Mouse (Mus musculus) midbrain, embryonic 12.5 days (tissue): ENCODE measurements at regions not wholly inside any gene's neighbourhood (a gene's known extent, or its start where the extent isn't known, plus 50 kb on each side); places are given as distances from the start of the nearest gene placed in this dataset.
"Not testable (repeated sequence)": the region's sequence is repeated elsewhere in the genome, so short reads cannot be mapped to it uniquely, and the experiment has no call there.

Experiments used
- ATAC-seq: fragments of 200-750 bp; cut with Nextera tagmentation; 2 replicates; pipeline ENCODE4 v1.8.0; 2017; ENCODE audit warnings: low read depth, moderate TSS enrichment, moderate library complexity; ENCODE audit not compliant: low FRiP score
- H3K27ac ChIP-seq: fragments of 300-500 bp; sonication (generic); replicated peaks from 2 replicates; pipeline ENCODE4 v1.5.1; 2016; ENCODE audit warnings: mild to moderate bottlenecking
- H3K27me3 ChIP-seq: fragments of 300-500 bp; sonication (generic); 2 replicates; pipeline ENCODE4 v1.6.1; 2016; ENCODE audit warnings: mild to moderate bottlenecking
- H3K36me3 ChIP-seq: fragments of 300-500 bp; sonication (generic); 2 replicates; pipeline ENCODE4 v1.6.1; 2016
- H3K4me1 ChIP-seq: fragments of 300-500 bp; sonication (generic); 2 replicates; pipeline ENCODE4 v1.6.1; 2016
- H3K4me2 ChIP-seq: fragments of 300-500 bp; sonication (generic); replicated peaks from 2 replicates; pipeline ENCODE4 v1.6.1; 2016; ENCODE audit warnings: mild to moderate bottlenecking, moderate library complexity
- H3K4me3 ChIP-seq: fragments of 300-500 bp; sonication (generic); 2 replicates; pipeline ENCODE4 v1.5.1; 2016; ENCODE audit warnings: mild to moderate bottlenecking
- H3K9ac ChIP-seq: fragments of 300-500 bp; sonication (generic); replicated peaks from 2 replicates; pipeline ENCODE4 v1.6.1; 2016; ENCODE audit warnings: mild to moderate bottlenecking, moderate library complexity
- H3K9me3 ChIP-seq: fragments of 300-500 bp; sonication (generic); 2 replicates; pipeline ENCODE4 v1.6.1; 2016; ENCODE audit warnings: mild to moderate bottlenecking
- WGBS: fragments of 180-500 bp; shearing (Covaris S2); methylation state at CpG from one replicate; pipeline ENCODE4 v1.1.7; 2016; 5-methylcytosine and 5-hydroxymethylcytosine counted together

- Histone ChIP-seq H3K27me3 (no peaks in the 10 kb centered on the region), H3K27ac (no peak overlapping the region), H3K4me1 (no peaks in the 10 kb centered on the region), H3K4me2 (no peak overlapping the region), H3K9me3 (no peaks in the 10 kb centered on the region), H3K4me3 (no peak overlapping the region), H3K9ac (no peak overlapping the region), H3K36me3 (no peaks in the 10 kb centered on the region)
- ATAC-seq = peak; percentile 84
- WGBS = 69% methylated on average over 13 of the region's 13 CpGs
Measured at GRCm38 (mm10) chr3:151914010-151914513, 76.6 kb upstream of the Ptgfr start.

GRCm38 (mm10) chr3:151912292-151912691 is 74.9 kb upstream of the Ptgfr start:
- WGBS = 85% methylated on average over 11 of the region's 11 CpGs
- not testable (repeated sequence) for H3K36me3 ChIP-seq, H3K4me2 ChIP-seq, H3K27me3 ChIP-seq, H3K9me3 ChIP-seq, ATAC-seq, H3K4me3 ChIP-seq, H3K4me1 ChIP-seq, H3K27ac ChIP-seq, H3K9ac ChIP-seq

DNA sequence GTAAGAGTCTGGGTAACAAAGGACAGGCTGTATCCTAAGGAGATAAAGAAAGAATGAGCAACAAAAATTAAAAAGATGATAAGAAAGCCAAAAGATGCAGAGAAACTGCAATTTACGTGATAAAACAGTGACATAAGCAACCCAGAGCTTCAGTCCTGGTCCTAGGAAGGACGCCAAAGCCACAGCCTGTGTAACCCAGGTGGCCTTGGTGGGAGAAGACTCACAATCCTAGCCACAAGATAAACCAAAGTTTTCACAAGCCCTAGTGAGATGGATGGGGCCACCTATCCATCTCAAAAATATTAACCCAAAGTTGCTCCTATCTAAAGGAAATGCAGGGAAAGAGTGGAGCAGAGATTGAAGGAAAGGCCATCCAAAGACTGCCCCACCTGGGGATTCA is 73.4 kb upstream of the Ptgfr start:
- Histone ChIP-seq H3K9me3 (no peaks in the 10 kb centered on the region), H3K4me3 (no peak overlapping the region), H3K36me3 (no peaks in the 10 kb centered on the region), H3K27ac (no peak overlapping the region), H3K4me1 (no peaks in the 10 kb centered on the region), H3K27me3 (no peaks in the 10 kb centered on the region), H3K4me2 (no peak overlapping the region), H3K9ac (no peak overlapping the region)
- no peak for ATAC-seq
- 88% methylated on average over 2 of the region's 2 CpGs for WGBS

- Histone ChIP-seq H3K36me3 (no peaks in the 10 kb centered on the region), H3K4me2 (no peak overlapping the region), H3K9ac (no peak overlapping the region), H3K4me1 (no peaks in the 10 kb centered on the region), H3K9me3 (no peaks in the 10 kb centered on the region), H3K4me3 (no peak overlapping the region), H3K27me3 (no peaks in the 10 kb centered on the region), H3K27ac (no peak overlapping the region)
- WGBS = 81% methylated on average over 3 of the region's 3 CpGs
- no peak for ATAC-seq
Measured at GRCm38 (mm10) chr3:151909344-151909743, 71.9 kb upstream of the Ptgfr start.

DNA sequence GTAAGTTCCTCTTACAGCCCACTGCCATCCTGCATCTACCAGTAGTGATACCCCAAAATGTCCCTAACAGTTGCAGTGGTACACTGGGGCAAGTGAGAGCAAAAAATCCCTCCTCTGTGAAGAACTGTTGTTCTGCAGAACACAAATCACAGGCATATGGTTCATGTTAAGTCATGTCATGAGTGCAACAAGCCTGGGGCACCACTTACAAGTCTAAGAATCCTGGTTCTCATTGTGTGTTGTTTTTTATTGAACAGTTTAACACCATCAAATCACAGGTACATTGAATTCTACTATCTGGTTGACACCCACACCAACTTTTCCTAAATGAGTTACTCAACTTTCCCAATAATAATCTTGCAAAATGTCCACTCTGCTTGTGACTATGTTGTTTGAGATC is 71.5 kb upstream of the Ptgfr start:
- H3K9ac ChIP-seq = no peak overlapping the region
- H3K27ac ChIP-seq = no peak overlapping the region
- no peaks in the 10 kb centered on the region for H3K4me1 ChIP-seq
- ATAC-seq = no peak
- no peaks in the 10 kb centered on the region for H3K36me3 ChIP-seq
- no peak overlapping the region for H3K4me3 ChIP-seq
- no peak overlapping the region for H3K4me2 ChIP-seq
- no peaks in the 10 kb centered on the region for H3K27me3 ChIP-seq
- no peaks in the 10 kb centered on the region for H3K9me3 ChIP-seq

GRCm38 (mm10) chr3:151905775-151906174 is 68.3 kb upstream of the Ptgfr start:
- Histone ChIP-seq H3K27ac (no peak overlapping the region), H3K9me3 (no peaks in the 10 kb centered on the region), H3K36me3 (no peaks in the 10 kb centered on the region), H3K27me3 (no peaks in the 10 kb centered on the region), H3K4me1 (no peaks in the 10 kb centered on the region), H3K4me2 (no peak overlapping the region), H3K9ac (no peak overlapping the region), H3K4me3 (no peak overlapping the region)
- 86% methylated on average over 4 of the region's 4 CpGs for WGBS
- ATAC-seq = no peak

DNA sequence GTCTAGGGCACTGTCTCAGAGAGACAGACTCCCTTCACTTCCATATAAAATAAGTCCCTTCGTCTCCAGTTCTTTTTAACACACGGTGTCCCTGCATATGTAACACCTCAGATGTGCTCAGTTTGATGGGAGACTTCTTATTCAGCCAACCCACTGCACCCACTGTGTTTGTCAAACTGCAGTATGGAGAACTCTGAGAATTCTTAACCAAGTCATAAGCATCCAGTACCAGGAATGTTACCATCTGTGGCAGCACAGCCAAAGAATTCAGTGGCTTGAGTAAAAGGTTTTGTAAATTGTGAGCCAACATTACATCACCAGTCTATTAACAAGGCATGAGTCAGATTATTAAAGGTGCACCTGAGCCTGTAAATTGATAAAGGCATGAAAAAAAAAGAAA is 65.7 kb upstream of the Ptgfr start:
- no peaks in the 10 kb centered on the region for H3K4me1 ChIP-seq
- H3K27ac ChIP-seq = no peak overlapping the region
- 79% methylated on average over 2 of the region's 2 CpGs for WGBS
- no peak overlapping the region for H3K9ac ChIP-seq
- no peaks in the 10 kb centered on the region for H3K9me3 ChIP-seq
- no peak overlapping the region for H3K4me2 ChIP-seq
- H3K27me3 ChIP-seq = no peaks in the 10 kb centered on the region
- H3K36me3 ChIP-seq = no peaks in the 10 kb centered on the region
- H3K4me3 ChIP-seq = no peak overlapping the region
- no peak for ATAC-seq

DNA sequence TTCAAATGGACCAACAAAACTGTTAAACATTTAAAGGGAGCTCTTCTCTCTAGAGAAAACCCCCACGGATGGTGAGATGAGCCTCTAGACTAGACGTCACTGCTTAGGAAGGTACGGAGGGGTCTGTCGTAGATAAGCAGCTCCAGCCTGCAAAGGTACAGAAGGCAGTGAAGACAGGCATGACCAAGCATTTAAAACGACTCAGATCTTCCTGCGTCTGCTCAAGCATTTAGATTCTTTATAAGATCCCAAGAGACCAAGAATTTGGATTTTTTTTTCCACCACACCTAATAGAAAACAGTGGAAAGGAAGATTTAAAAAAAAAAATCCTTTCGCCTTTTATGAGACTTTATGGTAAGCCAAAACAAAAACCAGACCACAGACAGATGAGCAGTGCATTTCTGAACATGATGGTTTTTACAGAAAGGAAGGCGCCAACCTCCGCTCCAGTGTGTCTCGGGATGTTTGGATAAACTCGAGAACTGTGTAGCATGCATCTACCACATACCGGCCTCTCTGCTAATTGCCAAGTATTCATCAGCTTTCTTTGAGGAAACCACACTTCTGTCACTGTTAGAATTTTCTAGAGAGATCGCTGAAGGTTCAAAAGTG is 64.9 kb upstream of the Ptgfr start:
- Histone ChIP-seq H3K36me3 (no peaks in the 10 kb centered on the region), H3K9me3 (no peaks in the 10 kb centered on the region), H3K27ac (no peak overlapping the region), H3K27me3 (no peaks in the 10 kb centered on the region), H3K4me1 (no peaks in the 10 kb centered on the region), H3K4me3 (no peak overlapping the region), H3K4me2 (no peak overlapping the region), H3K9ac (no peak overlapping the region)
- ATAC-seq = no peak
- WGBS = 86% methylated on average over 13 of the region's 13 CpGs

- H3K27ac ChIP-seq = no peak overlapping the region
- no peak overlapping the region for H3K4me2 ChIP-seq
- 89% methylated on average over 6 of the region's 6 CpGs for WGBS
- no peaks in the 10 kb centered on the region for H3K4me1 ChIP-seq
- H3K27me3 ChIP-seq = no peaks in the 10 kb centered on the region
- H3K4me3 ChIP-seq = no peak overlapping the region
- H3K9ac ChIP-seq = no peak overlapping the region
- no peaks in the 10 kb centered on the region for H3K36me3 ChIP-seq
- ATAC-seq = no peak
- no peaks in the 10 kb centered on the region for H3K9me3 ChIP-seq
Measured at GRCm38 (mm10) chr3:151899676-151900075, 62.2 kb upstream of the Ptgfr start.

- Histone ChIP-seq H3K9me3 (no peaks in the 10 kb centered on the region), H3K27me3 (no peaks in the 10 kb centered on the region), H3K4me3 (no peak overlapping the region), H3K4me2 (no peak overlapping the region), H3K4me1 (no peaks in the 10 kb centered on the region), H3K9ac (no peak overlapping the region), H3K36me3 (no peaks in the 10 kb centered on the region), H3K27ac (no peak overlapping the region)
- WGBS = 88% methylated on average over 4 of the region's 4 CpGs
- no peak for ATAC-seq
Measured at GRCm38 (mm10) chr3:151899094-151899493, 61.7 kb upstream of the Ptgfr start.

GRCm38 (mm10) chr3:151896320-151896719 is 58.9 kb upstream of the Ptgfr start:
- H3K36me3 ChIP-seq = no peaks in the 10 kb centered on the region
- H3K4me1 ChIP-seq = no peaks in the 10 kb centered on the region
- 84% methylated on average over 6 of the region's 6 CpGs for WGBS
- no peak for ATAC-seq
- no peaks in the 10 kb centered on the region for H3K9me3 ChIP-seq
- H3K9ac ChIP-seq = no peak overlapping the region
- H3K27ac ChIP-seq = no peak overlapping the region
- no peaks in the 10 kb centered on the region for H3K27me3 ChIP-seq
- no peak overlapping the region for H3K4me3 ChIP-seq
- H3K4me2 ChIP-seq = no peak overlapping the region

GRCm38 (mm10) chr3:151894712-151895111 is 57.3 kb upstream of the Ptgfr start:
- no peak overlapping the region for H3K27ac ChIP-seq
- H3K4me1 ChIP-seq = no peaks in the 10 kb centered on the region
- H3K27me3 ChIP-seq = no peaks in the 10 kb centered on the region
- H3K36me3 ChIP-seq = no peaks in the 10 kb centered on the region
- H3K4me3 ChIP-seq = no peak overlapping the region
- H3K9ac ChIP-seq = no peak overlapping the region
- 73% methylated on average over 3 of the region's 3 CpGs for WGBS
- ATAC-seq = no peak
- no peaks in the 10 kb centered on the region for H3K9me3 ChIP-seq
- H3K4me2 ChIP-seq = no peak overlapping the region
